Mouse (Mus musculus): ENCODE results near the gene Pcdh7.

Pcdh7 gene

GRCm38 (mm10) chr5:57907218-57907617 is 189.5 kb downstream of the Pcdh7 start:
- no peak for DNase-seq (ENCODE audit: low spot score in 2 of 2)

- DNase-seq (ENCODE audit: low spot score in 2 of 2): no peak
Measured at GRCm38 (mm10) chr5:57921140-57921539, 203.4 kb downstream of the Pcdh7 start.

GRCm38 (mm10) chr5:57931331-57931730 is 213.6 kb downstream of the Pcdh7 start:
- DNase-seq (ENCODE audit: low spot score in 2 of 2): no peak

- no peak for DNase-seq (ENCODE audit: low spot score in 2 of 2)
Measured at GRCm38 (mm10) chr5:57931738-57932137, 214.0 kb downstream of the Pcdh7 start.

GRCm38 (mm10) chr5:57934666-57935065 is 216.9 kb downstream of the Pcdh7 start:
- no peak for DNase-seq (ENCODE audit: low spot score in 2 of 2)

DNA sequence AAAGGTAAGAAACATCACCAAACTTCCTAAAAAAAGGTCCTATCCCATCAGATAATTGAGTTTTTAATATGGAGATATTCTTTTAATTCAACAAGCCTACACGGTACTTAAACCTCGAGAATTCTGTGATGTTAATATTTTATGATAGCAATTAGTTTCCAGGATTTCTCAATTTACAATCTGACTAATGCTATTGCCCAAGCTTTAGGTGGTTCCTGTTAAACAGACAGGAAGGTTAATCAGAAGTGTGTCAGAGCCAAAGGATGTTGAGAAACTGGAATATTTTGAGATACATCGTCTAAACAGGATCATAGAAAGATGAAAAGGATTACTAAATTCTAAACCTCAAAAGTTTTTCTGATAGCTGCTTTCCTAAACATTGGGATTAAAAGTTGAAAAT is 222.7 kb downstream of the Pcdh7 start:
- no peak for DNase-seq (ENCODE audit: low spot score in 2 of 2)

- no peak for DNase-seq (ENCODE audit: low spot score in 2 of 2)
Measured at GRCm38 (mm10) chr5:57943176-57943575, 225.4 kb downstream of the Pcdh7 start.

- DNase-seq (ENCODE audit: low spot score in 2 of 2): no peak
Measured at GRCm38 (mm10) chr5:57943611-57944010, 225.8 kb downstream of the Pcdh7 start.

DNA sequence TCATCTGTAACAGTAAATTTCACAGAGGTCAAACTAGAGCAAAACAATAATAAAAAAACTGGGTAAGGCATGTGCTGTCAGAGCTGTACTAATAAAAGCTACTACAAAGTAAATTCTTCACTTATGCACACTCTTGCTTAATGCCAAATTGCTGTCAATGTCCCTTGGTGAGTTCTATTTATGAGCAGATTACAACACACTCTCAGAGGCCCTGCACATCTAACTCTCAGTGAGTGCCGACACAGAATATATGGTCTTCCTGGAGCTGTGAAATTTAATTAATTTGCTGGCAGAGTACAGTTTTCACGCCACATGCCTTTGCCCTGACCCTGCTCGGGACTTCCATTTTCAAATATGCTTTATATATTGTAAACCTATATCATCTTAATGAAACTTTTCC is 227.7 kb downstream of the Pcdh7 start:
- DNase-seq (ENCODE audit: low spot score in 2 of 2): no peak

DNA sequence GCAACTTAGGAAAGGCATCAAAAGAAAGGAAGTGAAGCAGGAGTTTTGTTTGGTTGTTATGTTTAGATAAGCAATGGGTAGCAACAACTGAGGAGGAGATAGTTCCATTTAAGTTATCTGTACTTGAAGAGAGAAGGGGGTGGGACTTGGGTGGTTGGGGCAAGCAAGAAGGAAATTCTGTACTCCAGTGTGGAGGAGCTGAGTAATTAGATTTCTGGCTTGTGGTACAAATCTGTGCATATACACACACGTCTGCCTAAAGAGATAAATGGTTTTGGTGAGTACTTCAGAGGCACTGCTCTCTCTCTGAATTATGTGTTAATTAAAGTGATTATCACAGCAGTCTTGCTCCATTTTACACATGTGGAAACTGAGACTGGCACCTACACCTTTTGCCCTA is 241.6 kb downstream of the Pcdh7 start:
- DNase-seq (ENCODE audit: low spot score in 2 of 2): no peak

DNA sequence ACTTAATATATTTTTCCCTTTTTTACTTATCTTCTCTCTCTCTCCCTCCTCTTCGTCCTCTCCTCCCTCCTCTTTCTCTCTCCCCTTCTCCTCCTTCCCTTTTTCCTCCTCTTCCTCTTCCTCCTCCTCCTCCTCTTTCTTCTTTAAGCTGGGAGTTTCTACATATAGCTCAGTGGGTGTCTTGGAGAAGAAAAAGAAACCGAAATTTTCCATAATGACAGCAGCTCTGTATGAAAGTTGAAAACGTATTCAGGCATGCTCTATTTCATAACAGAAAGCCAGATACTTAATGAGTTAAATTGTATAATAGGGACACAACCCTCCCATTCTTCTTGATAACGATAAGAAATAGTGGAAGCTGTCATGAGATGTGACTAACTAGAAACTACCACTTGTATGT is 246.0 kb downstream of the Pcdh7 start:
- DNase-seq (ENCODE audit: low spot score in 2 of 2): no peak

DNA sequence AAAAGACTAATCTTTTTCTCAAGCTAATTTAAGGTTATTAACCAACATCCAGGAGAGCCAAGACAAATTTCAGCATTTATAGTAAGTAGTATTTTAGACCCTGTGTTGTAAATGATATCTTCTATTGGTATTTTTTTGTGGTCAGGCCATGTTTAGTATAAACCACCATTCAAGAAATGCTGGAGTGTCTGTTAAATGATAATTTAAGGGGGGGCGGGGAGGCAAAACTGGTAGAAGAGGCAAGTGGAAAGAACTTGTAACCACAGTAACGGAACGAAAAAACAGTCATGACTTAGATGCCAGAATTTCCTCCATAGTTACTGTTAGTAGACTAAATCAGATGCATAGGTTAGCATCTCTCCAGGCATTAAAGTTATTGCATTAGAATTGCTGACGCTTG is 246.4 kb downstream of the Pcdh7 start:
- DNase-seq (ENCODE audit: low spot score in 2 of 2): no peak

DNA sequence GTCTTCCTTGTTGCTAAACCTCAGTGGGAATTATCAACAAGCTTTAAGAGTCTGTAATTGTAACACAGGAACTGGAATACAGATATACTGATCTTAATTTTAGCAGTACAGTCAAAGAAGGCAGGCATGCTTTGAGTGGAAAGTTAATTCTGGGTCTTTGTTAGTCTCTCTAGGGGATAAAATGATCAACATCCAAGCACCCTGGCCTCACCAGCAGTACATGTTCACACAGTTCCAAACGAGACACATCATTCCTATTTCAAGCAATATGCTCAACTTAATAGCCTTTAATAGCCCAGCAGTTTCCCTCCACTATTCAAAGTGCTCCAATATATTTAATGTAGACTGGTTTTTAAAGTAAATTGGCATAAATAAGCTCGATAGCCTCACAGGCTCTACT is 275.8 kb downstream of the Pcdh7 start:
- DNase-seq (ENCODE audit: low spot score in 2 of 2): no peak

DNA sequence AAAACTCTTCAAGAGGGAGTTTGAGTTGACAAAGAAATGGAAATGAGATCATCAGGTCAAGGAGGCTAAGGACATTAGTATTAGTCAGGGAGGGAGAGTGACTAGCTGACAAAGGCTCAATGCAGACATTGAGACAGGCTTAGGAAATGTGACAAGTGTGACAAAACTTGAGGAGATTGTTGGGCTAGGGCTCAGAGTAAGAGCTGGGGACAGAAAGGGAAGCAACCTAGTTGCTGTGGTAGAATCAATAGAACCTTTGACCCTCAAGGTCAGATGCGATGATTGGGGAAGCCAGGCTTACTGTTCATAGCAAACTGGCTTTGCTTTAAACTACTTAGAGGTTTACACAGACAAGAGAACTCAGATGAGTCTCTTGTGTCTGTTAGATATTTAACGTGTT is 303.6 kb downstream of the Pcdh7 start:
- no peak for DNase-seq (ENCODE audit: low spot score in 2 of 2)

DNA sequence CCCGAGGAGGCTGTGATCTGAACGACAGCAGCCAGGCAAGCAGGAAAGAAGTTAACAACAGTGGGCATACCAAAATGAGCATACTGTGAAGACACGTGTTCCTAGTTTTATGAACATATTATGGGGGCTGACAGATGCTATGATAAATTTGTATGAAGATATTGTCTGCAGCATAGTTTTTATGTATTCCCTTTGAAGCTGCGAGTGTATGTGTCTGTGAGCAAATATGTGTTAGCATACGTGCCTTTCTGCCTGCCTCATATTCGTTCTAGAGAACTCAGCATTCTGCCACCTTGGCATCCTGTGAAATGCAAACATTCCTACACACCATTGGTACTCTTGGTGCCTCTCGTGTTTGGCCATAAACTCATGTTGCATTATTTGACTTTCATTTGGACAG is 307.4 kb downstream of the Pcdh7 start:
- no peak for DNase-seq (ENCODE audit: low spot score in 2 of 2)

DNA sequence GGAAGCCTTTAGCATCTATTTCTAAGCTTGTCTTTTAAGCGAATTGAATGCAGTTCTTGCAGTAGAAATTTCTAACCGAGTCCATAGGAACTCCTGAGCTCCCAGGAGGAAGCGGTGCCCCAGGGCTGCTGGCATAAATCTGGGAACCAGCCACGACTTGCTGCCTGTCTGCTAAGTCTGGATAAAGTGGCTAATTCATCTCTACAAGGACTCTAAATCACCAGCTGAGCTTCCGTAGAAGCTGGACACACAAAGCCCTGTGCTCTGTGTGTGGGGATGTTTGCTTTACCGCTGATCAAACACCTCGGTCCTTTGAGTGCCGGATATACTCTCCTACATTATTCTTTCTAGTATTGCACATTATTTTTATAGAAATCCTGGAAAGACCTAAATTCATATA is 308.0 kb downstream of the Pcdh7 start:
- peak in 1 of 2 experiments; percentile 28 for DNase-seq (ENCODE audit: low spot score in 2 of 2)

- no peak for DNase-seq (ENCODE audit: low spot score in 2 of 2)
Measured at GRCm38 (mm10) chr5:58039875-58040274, 322.1 kb downstream of the Pcdh7 start.

- no peak for DNase-seq (ENCODE audit: low spot score in 2 of 2)
Measured at GRCm38 (mm10) chr5:58044216-58044615, 326.4 kb downstream of the Pcdh7 start.

- DNase-seq (ENCODE audit: low spot score in 2 of 2): peak in 1 of 2 experiments; percentile 30
Measured at GRCm38 (mm10) chr5:58081054-58081453, 363.3 kb downstream of the Pcdh7 start.

DNA sequence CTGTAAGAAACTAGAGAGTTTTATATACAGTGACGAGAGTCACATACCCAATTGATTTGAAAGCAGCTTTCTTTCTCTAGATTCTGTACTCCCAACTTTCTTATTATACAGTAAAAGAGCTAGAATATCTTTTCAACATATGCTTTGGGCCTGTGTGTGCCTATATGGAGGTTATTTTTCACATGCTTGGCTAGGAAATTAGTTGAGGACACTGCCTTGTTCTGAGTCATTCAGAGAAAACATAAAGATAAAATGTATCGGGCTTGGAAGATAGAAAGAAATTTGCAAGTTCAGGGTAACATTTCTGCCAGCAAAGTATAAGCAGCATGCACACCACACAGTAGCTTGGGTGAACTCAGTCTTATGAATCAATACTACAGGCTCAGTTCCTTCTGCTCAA is 364.5 kb downstream of the Pcdh7 start:
- DNase-seq (ENCODE audit: low spot score in 2 of 2): no peak

DNA sequence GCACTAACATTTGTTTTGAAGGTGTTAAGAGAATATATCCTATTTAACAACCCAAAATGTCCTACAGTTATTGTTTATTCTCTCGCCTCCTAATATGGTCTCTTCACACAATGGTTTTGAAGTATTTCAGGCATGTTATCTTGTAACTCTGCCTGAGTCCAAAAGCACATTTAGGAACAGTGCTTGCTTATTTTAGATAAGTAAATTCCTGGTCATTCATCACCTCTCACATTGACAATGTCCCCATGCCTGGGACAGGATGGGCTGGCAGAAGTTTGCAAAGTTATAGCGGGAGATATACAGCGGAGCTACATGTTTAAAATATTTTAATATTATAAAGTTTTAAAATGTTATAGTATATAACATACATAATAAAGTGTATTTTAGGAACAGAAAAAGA is 365.3 kb downstream of the Pcdh7 start:
- no peak for DNase-seq (ENCODE audit: low spot score in 2 of 2)

DNA sequence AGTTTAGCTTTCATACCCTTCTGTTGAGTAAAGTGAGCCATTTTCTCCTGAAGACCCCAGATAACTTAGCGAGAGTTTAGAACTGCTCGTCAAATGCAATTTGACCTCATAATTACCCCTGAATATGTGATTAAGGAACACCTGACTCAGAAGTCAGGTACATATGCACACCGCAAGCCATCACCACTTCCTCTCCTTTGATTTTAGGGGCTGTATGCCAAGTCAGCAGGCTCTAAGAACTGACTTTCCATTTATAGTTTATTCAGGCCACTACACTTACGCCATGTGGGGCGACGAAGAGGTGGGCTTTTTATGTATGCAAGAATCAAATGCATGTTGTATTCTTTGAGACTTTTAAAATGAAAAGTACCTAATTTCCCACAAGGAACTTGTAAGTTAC is 366.2 kb downstream of the Pcdh7 start:
- DNase-seq (ENCODE audit: low spot score in 2 of 2): no peak

DNA sequence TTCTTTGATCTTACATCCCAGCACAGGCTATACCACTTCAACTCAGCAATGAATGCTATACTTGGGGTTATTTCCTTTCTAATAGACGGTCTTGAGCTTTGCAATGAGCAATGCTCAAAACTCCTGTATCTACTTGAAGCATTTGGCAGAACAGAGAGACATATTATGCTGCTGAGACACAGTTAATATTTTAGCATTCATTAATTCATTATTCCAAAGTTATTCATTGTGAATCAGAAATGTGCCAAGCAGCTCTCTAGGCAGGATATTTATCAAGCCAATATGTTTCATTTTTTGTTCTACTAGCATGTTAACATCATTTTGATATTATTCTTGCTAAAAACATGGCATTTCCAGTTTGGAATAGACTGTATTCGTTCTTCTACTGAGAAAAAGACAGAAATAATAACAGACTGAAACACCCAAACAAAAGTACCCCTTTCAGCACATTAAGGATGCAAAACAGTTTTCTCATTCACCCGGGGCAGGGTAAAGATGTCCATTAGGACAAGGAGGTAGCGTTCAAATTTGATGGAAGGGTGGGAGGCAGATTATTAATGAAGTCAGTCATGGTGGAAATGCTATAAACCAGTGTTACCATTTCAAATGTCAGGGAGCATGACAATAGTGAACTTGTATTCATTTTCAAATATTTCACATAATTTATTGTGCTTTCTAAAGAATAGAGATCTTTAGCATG is 391.0 kb downstream of the Pcdh7 start:
- DNase-seq (ENCODE audit: low spot score in 2 of 2): no peak

DNA sequence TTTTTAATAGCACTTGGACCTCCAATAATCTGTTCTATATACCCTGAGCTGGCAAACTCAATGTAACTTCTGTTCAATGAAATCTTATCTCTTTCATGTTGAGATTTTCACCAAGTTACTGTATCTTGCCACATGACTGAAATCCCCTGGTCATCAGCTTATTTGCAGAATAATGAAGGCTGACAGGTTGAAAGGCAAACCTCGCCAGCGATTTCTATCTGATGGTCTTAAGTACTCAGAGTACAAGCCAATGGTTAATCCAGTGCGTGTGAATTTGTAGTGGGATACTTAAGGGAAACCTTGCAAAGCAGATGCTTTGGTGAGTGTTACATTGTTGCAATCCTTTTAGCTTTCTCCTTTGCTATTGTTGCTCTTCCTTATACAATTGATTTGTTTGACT is 398.3 kb downstream of the Pcdh7 start:
- DNase-seq (ENCODE audit: low spot score in 2 of 2): no peak

Data from right cerebral cortex, postnatal 10 days (tissue).